Mouse (Mus musculus): ENCODE measurements around the gene Usp51.
"Not testable (repeated sequence)": the region's sequence is repeated elsewhere in the genome, so short reads cannot be mapped to it uniquely, and the experiment has no call there.

Usp51 gene

DNA sequence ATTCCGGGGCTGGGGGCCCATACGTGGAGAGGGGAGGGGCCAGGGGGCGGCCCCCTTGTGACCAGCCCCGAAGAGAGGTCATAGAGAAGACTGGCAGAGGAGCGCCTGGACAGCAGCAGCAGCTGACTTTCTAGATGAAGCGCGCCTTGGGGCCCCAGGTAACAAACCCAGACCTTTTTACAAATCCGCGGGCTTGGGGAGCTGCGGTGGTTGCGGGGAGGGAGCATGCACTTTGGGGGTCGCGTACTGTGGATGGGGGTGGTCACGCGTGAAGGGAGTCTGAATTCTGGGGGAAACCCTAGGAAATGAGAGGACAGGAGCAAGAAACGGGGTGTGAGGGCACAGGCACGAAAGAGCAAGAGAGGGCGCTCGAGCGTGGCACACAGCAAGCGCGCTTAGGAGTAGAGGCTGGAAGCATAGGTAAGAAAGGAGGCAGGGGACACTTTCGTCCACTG, at the start of gene Usp51:
TSS of gene Usp51 (plus strand) at position 83 of the 455 bp plus-strand sequence.
- DNase-seq (ENCODE audit: low spot score), result peak; percentile 42

DNA sequence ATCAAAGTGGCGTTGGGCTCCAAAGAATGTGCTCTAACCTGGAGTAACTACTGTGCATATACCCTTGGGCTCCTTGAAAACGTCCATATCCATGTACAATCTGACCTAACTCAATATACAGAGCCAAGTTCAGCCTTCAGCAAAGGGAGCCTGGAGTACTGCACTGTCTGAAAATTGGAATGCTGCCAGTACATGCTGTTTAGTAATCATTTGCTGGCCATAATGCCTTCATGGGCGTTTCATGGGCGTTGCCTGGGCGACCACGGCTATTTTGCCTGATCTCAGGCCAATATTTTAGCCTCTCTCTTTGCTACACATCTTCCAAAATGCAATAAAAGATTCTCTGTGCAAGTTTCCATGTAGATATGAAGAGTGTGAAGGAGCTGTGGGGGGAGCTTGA, 36.7 kb upstream of the Usp51 start:
- DNase-seq (ENCODE audit: low spot score), result peak; percentile 70

DNA sequence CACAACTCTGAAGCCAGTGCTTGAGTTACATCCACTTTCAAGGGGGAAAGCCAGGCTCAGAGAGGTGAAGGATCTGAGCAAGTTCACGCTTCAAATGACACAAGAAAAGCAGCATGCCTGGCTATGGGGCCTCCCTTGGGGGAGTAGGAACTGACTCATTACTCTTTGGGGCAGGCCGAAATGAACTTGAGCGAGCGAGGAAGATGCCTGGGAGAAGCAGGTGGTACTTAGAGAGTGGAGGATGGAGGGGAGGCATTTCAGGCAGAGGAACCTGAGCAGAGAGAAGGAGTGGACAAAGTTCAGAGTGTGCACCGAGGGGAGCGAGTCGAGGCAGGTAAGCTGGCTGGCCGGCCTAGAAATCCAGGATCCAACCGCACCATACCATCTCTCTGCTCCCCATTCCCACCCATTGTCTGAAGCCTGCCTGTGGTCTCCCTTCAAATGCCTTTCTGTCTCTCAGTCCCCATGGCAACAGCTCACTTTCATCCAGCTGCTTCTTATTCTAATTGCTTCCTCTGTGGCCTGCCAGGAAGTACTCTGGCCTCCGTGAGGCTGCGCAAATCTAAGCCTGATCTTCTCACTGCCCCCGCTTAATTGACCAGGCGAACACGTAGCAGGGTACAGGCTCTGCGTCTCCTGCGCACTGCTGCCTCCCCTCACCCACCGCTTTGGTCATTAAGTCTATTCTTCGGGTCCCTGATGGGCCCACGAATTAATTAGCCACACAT, 32.6 kb upstream of the Usp51 start:
- not testable (repeated sequence) for DNase-seq (ENCODE audit: low spot score)

DNA sequence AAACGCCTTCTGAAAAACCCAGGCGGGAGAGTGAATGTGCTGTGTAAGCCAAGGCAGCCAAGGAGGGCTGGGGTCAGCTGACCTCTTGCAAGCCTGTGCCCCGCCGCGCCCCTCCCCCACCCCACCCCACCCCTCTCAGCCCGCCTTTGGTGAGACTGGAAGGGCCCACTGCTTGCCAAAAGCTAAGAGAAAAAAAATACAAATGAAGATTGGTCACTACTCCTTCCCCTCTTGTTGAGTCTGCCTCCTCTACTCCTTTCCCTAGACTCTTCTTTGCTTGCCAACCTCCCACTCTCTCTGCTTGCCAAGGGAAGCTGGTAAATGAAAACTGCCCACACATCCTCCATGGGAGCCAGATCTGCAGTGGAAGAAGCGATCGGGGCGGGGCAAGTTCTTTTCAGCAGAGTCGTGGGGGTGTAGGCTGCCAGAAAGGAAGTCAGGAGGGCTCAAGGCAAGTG, 32.0 kb upstream of the Usp51 start:
- DNase-seq (ENCODE audit: low spot score), result peak; percentile 57

DNA sequence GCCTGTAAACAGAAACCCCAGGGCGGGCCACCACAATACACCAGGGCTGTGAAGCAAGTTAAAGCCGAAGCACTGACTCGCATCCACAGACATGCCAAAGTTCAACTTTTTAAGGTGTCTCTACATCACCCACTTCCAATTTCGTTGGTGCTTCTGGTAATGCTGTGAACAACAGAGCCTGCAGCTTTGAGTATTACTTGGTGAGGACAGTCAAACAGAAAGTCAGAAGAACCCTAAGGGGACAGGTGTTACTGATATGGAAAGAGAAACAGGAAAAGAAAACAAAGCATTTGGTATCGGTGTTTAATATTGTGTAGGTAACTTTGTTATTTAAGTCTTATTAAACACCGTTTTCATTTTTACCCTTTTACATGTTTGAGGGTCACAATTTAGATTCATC, 29.7 kb upstream of the Usp51 start:
- DNase-seq (ENCODE audit: low spot score), result no peak

DNA sequence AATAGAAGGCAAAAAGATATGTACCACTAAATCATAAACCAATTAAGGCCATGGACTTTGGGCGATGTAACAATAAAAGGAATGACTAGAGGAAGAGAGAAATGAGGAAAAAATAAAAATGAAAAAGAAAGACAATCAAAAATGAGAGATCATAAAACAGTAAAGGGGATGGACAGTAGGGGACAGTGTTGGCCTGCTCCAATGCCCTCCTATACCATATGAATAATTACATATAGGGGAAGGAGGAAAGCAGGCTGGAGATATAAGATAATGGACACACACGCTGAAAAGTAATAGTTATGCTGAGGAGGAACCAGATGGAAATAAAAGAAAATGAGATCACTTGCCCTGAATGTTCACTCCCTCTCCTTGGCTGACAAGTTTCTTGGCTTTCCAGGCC, 21.3 kb upstream of the Usp51 start:
- no peak for DNase-seq (ENCODE audit: low spot score)

DNA sequence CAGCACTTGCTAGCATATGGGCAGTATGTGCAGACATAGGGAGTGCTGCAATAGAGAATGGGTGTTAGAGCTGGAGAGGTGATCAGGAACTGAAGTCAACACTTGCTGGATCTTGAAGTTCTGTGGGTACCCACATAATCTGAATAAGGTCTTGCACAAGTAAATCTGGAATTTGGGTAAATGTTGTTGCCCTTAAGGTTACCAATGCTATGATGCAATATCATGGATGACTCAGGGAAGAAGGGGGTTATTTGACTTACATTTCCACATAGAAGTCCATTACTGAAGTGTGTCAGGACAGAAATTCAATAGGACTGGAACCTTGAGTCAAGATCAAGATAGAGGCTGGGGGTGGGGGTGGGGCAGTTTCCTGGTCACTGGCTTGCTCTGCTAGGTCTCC, 16.4 kb upstream of the Usp51 start:
- DNase-seq (ENCODE audit: low spot score), result not testable (repeated sequence)

DNA sequence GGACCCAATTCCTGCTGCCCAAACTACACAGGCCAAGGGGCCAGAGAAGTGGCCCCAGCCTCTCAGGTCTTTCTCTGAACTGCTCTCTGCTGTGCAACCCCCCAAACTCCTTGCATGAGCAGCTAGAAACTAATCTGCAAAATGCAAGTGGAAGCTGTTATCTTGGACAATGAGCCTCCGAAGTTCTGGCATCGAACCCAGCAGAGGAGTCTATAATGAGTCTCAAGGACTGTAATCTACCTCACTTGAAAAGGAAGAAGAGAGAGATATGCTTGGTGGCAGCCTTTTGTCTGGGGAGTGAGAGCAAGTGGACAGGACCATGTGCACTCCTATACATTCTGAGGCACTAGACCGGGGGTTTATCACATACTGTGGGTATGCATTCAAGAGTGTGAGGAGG, 10.2 kb upstream of the Usp51 start:
- DNase-seq (ENCODE audit: low spot score), result not testable (repeated sequence)

DNA sequence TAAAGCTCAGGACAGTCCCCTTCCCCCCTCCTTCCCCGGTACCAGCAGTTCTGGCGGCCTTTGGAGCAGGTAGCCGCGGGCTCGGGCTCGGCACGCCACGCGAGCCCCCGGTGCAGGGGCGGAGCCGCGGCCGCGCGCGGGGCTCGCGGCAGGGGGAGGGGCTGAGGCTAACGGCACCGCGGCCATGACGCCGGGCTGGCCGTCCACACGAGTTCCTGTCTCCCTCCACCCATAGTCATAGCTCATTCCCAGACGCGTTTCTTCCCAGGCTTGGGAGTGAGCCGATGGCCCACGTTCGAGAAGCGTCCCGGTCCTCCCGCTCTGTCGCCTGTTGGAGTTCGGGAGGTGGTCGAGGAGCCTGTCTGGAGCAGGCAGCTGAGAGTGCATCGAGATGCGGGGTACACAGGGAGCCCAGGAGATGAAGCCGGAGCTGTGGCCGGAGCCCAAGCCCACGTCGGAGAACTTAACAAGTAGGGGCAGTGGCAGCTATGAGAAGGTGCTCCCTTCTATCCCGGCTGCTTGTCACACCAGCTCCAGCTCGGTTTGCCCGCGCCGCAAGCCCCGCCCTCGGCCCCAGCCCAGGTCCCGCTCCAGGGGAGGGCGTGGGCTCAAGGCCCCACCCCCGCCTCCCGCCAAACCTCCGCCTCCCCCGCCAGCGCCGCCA, 884 bp downstream of the Usp51 start:
- peak; percentile 65 for DNase-seq (ENCODE audit: low spot score)

DNA sequence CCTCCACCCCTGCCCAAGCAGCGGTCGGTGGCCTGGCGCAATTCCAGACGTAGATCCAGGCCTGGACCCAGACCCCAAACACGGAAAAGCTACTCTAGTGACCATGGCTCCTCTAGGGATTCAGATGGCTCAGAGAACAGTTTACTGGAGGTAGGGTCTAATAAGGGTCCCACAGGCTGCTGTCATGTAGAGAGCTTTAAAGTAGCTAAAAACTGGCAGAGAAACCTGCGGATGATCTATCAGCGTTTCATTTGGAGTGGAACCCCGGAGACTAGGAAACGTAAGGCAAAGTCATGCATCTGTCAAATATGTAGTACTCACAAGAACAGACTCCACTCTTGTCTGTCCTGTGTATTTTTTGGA, 1.4 kb downstream of the Usp51 start:
- DNase-seq (ENCODE audit: low spot score), result no peak

DNA sequence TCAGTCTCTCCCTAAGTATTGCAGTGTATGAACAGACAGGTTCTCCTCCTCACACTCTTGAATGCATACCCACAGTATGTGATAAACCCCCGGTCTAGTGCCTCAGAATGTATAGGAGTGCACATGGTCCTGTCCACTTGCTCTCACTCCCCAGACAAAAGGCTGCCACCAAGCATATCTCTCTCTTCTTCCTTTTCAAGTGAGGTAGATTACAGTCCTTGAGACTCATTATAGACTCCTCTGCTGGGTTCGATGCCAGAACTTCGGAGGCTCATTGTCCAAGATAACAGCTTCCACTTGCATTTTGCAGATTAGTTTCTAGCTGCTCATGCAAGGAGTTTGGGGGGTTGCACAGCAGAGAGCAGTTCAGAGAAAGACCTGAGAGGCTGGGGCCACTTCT, 19.0 kb downstream of the Usp51 start:
- DNase-seq (ENCODE audit: low spot score), result not testable (repeated sequence)

DNA sequence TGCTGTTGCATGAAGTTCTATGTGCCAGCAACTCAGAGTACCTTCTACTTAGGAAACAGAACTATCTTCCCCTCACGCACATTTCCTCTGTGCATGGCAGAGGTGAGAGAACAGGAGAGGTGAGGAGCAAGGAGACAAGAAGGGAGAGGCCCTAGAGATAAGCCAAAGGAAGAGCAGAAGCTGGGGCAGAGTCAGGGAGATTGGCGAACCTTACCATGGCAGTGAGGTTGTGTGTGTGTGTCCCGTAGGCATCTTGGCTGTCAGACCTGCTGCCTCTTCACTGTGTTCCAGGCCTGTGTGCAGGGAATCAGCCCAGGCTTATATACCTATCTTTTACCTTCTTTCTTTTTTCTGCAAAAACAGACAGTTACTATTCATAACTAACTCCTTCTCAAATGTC, 19.4 kb downstream of the Usp51 start:
- DNase-seq (ENCODE audit: low spot score), result not testable (repeated sequence)

DNA sequence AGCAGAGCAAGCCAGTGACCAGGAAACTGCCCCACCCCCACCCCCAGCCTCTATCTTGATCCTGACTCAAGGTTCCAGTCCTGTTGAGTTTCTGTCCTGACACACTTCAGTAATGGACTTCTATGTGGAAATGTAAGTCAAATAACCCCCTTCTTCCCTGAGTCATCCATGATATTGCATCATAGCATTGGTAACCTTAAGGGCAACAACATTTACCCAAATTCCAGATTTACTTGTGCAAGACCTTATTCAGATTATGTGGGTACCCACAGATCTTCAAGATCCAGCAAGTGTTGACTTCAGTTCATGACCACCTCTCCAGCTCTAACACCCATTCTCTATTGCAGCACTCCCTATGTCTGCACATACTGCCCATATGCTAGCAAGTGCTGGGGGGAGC, 25.3 kb downstream of the Usp51 start:
- DNase-seq (ENCODE audit: low spot score), result not testable (repeated sequence)

DNA sequence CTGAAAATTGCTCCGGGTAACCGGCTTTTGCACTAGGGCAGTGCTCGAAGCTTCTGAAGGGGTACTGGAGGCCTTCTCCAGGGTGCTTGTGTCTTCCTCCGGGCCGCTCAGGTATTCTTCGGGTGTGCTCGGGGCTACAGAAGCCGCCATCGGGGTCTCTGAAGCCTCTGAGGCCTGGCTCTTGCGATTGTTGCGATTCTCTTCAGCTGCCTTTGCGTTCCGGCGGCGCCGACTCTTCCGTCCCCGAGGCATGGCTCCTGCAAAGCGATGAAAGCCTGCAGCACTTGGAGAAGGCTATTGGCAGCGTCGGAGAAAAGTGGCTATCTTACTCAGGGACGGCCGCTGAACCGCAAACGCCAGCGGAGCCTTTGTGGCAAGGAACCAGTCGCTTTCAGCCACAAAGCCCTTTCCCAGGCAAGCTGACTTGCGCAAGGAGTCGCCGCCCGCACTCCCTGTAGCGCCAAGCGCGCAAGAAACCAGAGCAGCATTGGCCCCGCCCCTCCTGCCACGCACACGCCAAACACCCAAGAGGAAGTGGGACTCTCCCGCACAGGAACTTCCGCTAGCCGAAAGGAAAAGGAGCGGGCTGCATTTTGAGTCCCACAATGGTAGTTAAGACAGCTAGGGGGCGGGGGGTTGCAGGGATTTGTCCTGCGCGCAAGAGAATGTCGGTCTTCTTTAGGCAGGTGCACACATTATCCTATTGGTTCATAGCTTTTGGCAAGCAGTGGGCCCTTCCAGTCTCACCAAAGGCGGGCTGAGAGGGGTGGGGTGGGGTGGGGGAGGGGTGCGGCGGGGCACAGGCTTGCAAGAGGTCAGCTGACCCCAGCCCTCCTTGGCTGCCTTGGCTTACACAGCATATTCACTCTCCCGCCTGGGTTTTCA, 31.1 kb downstream of the Usp51 start, which contains the start of gene Mageh1:
TSS of gene Mageh1 (minus strand) at position 489 of the 885 bp plus-strand sequence.
- DNase-seq (ENCODE audit: low spot score), result peak; percentile 90

DNA sequence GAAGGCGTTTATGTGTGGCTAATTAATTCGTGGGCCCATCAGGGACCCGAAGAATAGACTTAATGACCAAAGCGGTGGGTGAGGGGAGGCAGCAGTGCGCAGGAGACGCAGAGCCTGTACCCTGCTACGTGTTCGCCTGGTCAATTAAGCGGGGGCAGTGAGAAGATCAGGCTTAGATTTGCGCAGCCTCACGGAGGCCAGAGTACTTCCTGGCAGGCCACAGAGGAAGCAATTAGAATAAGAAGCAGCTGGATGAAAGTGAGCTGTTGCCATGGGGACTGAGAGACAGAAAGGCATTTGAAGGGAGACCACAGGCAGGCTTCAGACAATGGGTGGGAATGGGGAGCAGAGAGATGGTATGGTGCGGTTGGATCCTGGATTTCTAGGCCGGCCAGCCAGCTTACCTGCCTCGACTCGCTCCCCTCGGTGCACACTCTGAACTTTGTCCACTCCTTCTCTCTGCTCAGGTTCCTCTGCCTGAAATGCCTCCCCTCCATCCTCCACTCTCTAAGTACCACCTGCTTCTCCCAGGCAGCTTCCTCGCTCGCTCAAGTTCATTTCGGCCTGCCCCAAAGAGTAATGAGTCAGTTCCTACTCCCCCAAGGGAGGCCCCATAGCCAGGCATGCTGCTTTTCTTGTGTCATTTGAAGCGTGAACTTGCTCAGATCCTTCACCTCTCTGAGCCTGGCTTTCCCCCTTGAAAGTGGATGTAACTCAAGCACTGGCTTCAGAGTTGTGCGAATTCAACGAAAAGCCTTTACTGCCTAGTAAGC, 31.9 kb downstream of the Usp51 start:
- DNase-seq (ENCODE audit: low spot score), result not testable (repeated sequence)
